Mouse (Mus musculus): ENCODE results near the gene Yy1.
"Not testable (repeated sequence)": the region's sequence is repeated elsewhere in the genome, so short reads cannot be mapped to it uniquely, and the experiment has no call there.

DNA sequence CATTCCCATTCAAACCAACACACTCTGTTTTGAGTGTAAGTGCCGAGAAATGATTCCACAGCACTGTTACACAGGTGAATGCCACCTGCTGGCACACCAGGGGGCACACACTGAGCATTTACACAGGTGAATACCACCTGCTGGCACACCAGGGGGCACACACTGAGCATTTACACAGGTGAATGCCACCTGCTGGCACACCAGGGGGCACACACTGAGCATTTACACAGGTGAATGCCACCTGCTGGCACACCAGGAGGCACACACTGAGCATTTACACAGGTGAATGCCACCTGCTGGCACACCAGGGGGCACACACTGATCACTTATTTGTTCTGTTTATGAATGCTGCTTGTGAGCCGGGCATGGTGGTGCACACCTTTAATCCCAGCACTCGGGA lies 55.3 kb downstream of the Yy1 start:
- not testable (repeated sequence) for TF ChIP-seq CTCF (conservative IDR thresholded peaks at IDR 0.05; ENCODE audit: low read length); POU5F1 (IDR thresholded peaks at IDR 0.05; ENCODE audit: borderline replicate concordance, low read length); NANOG (IDR thresholded peaks at IDR 0.05; ENCODE audit: borderline replicate concordance, low read length)
